In the genomic region with DNA sequence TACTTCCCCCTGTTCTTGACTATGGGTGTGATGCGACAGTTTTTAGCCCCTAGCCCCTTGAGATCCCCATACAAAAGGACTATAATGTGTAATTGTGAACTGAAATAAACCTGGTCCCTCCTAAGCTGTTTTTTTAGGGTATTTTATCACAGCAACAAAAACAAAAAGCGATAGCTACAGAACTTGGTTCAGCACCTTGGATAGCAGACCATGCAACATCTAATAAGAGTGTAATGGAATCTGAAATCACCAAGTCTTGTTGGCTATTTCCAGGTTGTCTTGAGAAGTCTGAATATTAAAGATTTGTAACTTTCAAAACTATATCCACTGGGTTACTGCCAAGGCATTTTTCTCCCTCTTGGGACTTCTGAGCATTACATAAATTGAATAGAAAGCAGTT, we compare ENCODE assay signal across 7 mouse cellular contexts.
"Had no signal": no experiment of that assay in that cellular context is flagged by ENCODE, and none has a peak within 500 bp of the region (broad histone marks: within the 10 kb centered on the region; RNA-seq: fewer than 3 reads in every experiment).

No protein-coding gene starts in this region.

- DNase-seq: kidney, adult 11 months; left cerebral cortex, postnatal 4 days; lung, postnatal 36 days; midbrain, embryonic 14.5 days; right cerebral cortex, postnatal 14 days; thymus, adult 2 months; thymus, postnatal 25 days had no signal
